Mouse (Mus musculus): ENCODE results near the gene Pdgfb.

DNA sequence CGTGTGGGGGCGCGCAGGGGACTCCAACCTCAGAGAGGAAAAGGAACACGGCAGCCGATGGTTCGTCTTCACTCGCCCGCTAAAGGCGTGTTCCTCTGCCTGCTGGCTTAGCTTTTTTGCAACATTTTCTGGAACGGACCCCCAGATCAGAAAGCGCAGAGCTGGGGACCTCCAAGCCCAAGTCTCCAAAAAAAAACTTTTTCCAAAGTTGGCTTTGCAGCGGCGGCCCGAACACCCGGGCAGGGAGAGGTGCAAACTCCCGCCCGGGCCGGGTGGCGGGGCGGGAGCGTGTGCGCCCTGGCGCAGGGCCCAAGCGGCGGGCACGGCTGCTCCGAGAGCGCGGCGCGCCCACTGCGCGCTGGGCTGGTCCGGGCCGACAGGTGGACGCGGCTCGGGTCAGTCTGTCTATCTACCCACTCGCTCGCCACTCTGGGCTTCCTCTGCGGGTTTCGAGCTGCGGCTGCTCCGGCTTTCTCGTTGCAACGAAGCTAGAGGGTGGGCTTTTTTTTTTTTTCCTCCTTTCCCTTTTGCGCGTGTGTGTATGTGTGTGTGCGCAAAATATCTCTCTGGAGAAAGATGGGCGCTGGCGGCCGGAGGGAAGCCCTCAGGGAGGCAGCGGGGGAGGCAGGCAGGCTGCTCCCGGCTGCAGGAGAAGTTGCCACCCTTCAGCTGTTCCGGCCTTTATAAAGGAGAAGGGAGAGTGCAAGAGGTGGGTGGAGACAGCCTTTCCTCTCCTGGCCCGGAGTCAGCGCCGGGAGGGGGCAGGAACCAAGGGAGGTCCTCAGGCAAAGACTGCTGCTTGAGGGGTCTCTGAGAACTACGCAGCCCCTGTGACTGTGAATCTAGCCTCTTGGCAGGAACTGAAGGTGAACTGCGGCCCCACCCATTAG, at the start of gene Pdgfb:
- no peak for TF ChIP-seq CHD2 (IDR thresholded peaks at IDR 0.05; ENCODE audit: low read depth, low read length)
- TF ChIP-seq HCFC1 (IDR thresholded peaks at IDR 0.05; ENCODE audit: borderline replicate concordance, insufficient read depth, low read length) = no peak

All from ES-E14 (cell line).